ENCODE assay signal across 9 mouse cellular contexts in genomic region chr13:59766786-59767515, GRCm38 (mm10). TPM values are rescaled to one million over a fixed set of nuclear protein-coding genes. Genes with fewer than 3 reads are reported as not detected.
DNase-seq lines count a peak whose midpoint lies in the region; ATAC-seq lines count a peak whose summit lies in the region.
"Had no signal": no experiment of that assay in that cellular context is flagged by ENCODE, and none has a peak within 500 bp of the region (broad histone marks: within the 10 kb centered on the region; RNA-seq: fewer than 3 reads in every experiment).

No protein-coding gene starts in this region.

- peaks cover 37% of the 10 kb centered on the region for H3K36me3 ChIP-seq in forebrain, embryonic 10.5 days (replicated peaks)
- H3K36me3 ChIP-seq in forebrain, embryonic 15.5 days, result peaks cover 5% of the 10 kb centered on the region
- peaks cover 13% of the 10 kb centered on the region for H3K36me3 ChIP-seq in kidney, embryonic 14.5 days (ENCODE audit: control insufficient read depth, insufficient read depth, low read length)
- peaks cover 10% of the 10 kb centered on the region; the same call in 1 of the 2 replicates for H3K36me3 ChIP-seq in lung, embryonic 15.5 days

- H3K4me2 ChIP-seq in forebrain, embryonic 15.5 days (replicated peaks), result no peak overlapping the region
- H3K4me2 ChIP-seq in kidney, embryonic 14.5 days (replicated peaks; ENCODE audit: low read depth, low read length), result peak overlapping the region; percentile 55
- peak overlapping the region; percentile 79 for H3K4me2 ChIP-seq in lung, embryonic 15.5 days

- H3K4me1 ChIP-seq in forebrain, embryonic 10.5 days, result peaks cover 49% of the 10 kb centered on the region
- peaks cover 37% of the 10 kb centered on the region for H3K4me1 ChIP-seq in forebrain, embryonic 15.5 days
- peaks cover 14% of the 10 kb centered on the region for H3K4me1 ChIP-seq in brown adipose tissue, adult 24 weeks (ENCODE audit: control insufficient read depth, insufficient read depth, insufficient read length, low read length)
- peaks cover 37% of the 10 kb centered on the region for H3K4me1 ChIP-seq in kidney, embryonic 14.5 days (ENCODE audit: control insufficient read depth, insufficient read depth, low read length)
- peaks cover 42% of the 10 kb centered on the region for H3K4me1 ChIP-seq in lung, embryonic 15.5 days

- no peaks in the 10 kb centered on the region for H3K9me3 ChIP-seq in forebrain, embryonic 10.5 days
- H3K9me3 ChIP-seq in forebrain, embryonic 15.5 days, result no peaks in the 10 kb centered on the region
- H3K9me3 ChIP-seq in kidney, embryonic 14.5 days (ENCODE audit: control insufficient read depth, low read length), result no peaks in the 10 kb centered on the region
- H3K9me3 ChIP-seq in lung, embryonic 15.5 days, result no peaks in the 10 kb centered on the region

- H3K4me3 ChIP-seq in forebrain, embryonic 10.5 days, result peak overlapping the region; percentile 19
- no peak overlapping the region for H3K4me3 ChIP-seq in forebrain, embryonic 15.5 days
- peak overlapping the region; percentile 30 for H3K4me3 ChIP-seq in brown adipose tissue, adult 24 weeks (ENCODE audit: insufficient read depth, low read depth, low read length)
- peak overlapping the region; percentile 12 for H3K4me3 ChIP-seq in kidney, embryonic 14.5 days (ENCODE audit: low read length)
- peak overlapping the region; percentile 6; the same call in 1 of the 2 replicates for H3K4me3 ChIP-seq in lung, embryonic 15.5 days

- 84% methylated on average over 11 of the region's 11 CpGs for WGBS in forebrain, embryonic 10.5 days
- 84% methylated on average over 11 of the region's 11 CpGs for WGBS in forebrain, embryonic 15.5 days
- 43% methylated on average over 11 of the region's 11 CpGs for WGBS in kidney, embryonic 14.5 days
- 49% methylated on average over 11 of the region's 11 CpGs for WGBS in lung, embryonic 15.5 days

- no peak overlapping the region for H3K27ac ChIP-seq in forebrain, embryonic 10.5 days
- H3K27ac ChIP-seq in forebrain, embryonic 15.5 days (replicated peaks), result no peak overlapping the region
- no peak overlapping the region for H3K27ac ChIP-seq in brown adipose tissue, adult 24 weeks (replicated peaks; ENCODE audit: low read depth, low read length)
- peak overlapping the region; percentile 63 for H3K27ac ChIP-seq in kidney, embryonic 14.5 days (ENCODE audit: low read depth, low read length)
- H3K27ac ChIP-seq in lung, embryonic 15.5 days, result peak overlapping the region; percentile 30

- no peak overlapping the region for H3K9ac ChIP-seq in forebrain, embryonic 15.5 days (replicated peaks)
- peak overlapping the region; percentile 5; the same call in 1 of the 2 replicates for H3K9ac ChIP-seq in kidney, embryonic 14.5 days (ENCODE audit: low read depth, low read length)
- peak overlapping the region; percentile 11; the same call in 1 of the 2 replicates for H3K9ac ChIP-seq in lung, embryonic 15.5 days

- no peak for ATAC-seq in forebrain, embryonic 15.5 days (replicated peaks)
- ATAC-seq in kidney, embryonic 14.5 days (ENCODE audit: low FRiP score, low TSS enrichment), result peak; percentile 11; the same call in 1 of the 2 replicates
- no peak for ATAC-seq in lung, embryonic 15.5 days (ENCODE audit: borderline replicate concordance, extremely low read depth, low FRiP score, low TSS enrichment)

- H3K27me3 ChIP-seq in forebrain, embryonic 10.5 days (ENCODE audit: poor library complexity, severe bottlenecking), result no peaks in the 10 kb centered on the region
- H3K27me3 ChIP-seq in forebrain, embryonic 15.5 days, result no peaks in the 10 kb centered on the region
- no peaks in the 10 kb centered on the region for H3K27me3 ChIP-seq in kidney, embryonic 14.5 days (ENCODE audit: control insufficient read depth, insufficient read depth, low read length)
- H3K27me3 ChIP-seq in lung, embryonic 15.5 days, result no peaks in the 10 kb centered on the region

- DNase-seq in forebrain, embryonic 10.5 days (ENCODE audit: extremely low spot score, low spot score), result no peak
- DNase-seq in right cerebral cortex, postnatal 10 days (ENCODE audit: low spot score in 2 of 2), result no peak
- DNase-seq in layer of hippocampus, adult 11-12 months (ENCODE audit: low spot score), result no peak
- no peak for DNase-seq in retina, embryonic 14.5 days (ENCODE audit: low spot score)

RNA-seq across cellular contexts. Expression of gene Isca1, which starts 2.7 kb away (rescaled TPM):
- 93.3 and 93.8 TPM in 2 replicates for polyA plus RNA-seq in forebrain, embryonic 10.5 days (2016; fragmentation: Nextera tagmentation; extraction: Ambion mirVana)
- polyA plus RNA-seq in forebrain, embryonic 15.5 days (2015; fragmentation: Nextera tagmentation; extraction: Ambion mirVana), result 129 and 146 TPM in 2 replicates
- 286 and 370 TPM in 2 replicates for polyA plus RNA-seq in brown adipose tissue, adult 24 weeks (2012; ENCODE audit: insufficient read depth, insufficient read length, missing spikeins)
- polyA plus RNA-seq in kidney, embryonic 14.5 days (2014; fragmentation: Nextera tagmentation; extraction: Ambion mirVana), result 123 and 134 TPM in 2 replicates
- 123 and 140 TPM in 2 replicates for polyA plus RNA-seq in lung, embryonic 15.5 days (2015; fragmentation: Nextera tagmentation; extraction: Ambion mirVana)

RNA-seq across cellular contexts. Expression of gene Gm49354, which starts 15.1 kb away (rescaled TPM):
- polyA plus RNA-seq in forebrain, embryonic 10.5 days (2016; fragmentation: Nextera tagmentation; extraction: Ambion mirVana), result not detected in 2 replicates
- not detected in 2 replicates for polyA plus RNA-seq in forebrain, embryonic 15.5 days (2015; fragmentation: Nextera tagmentation; extraction: Ambion mirVana)
- polyA plus RNA-seq in brown adipose tissue, adult 24 weeks (2012; ENCODE audit: insufficient read depth, insufficient read length, missing spikeins), result not detected in 2 replicates
- polyA plus RNA-seq in kidney, embryonic 14.5 days (2014; fragmentation: Nextera tagmentation; extraction: Ambion mirVana), result not detected in 2 replicates
- polyA plus RNA-seq in lung, embryonic 15.5 days (2015; fragmentation: Nextera tagmentation; extraction: Ambion mirVana), result not detected in 2 replicates
- polyA plus RNA-seq: cortical plate, adult 2 months had no signal

RNA-seq across cellular contexts. Expression of gene 1700014D04Rik, which starts 20.4 kb away (rescaled TPM):
- not detected in 2 replicates for polyA plus RNA-seq in forebrain, embryonic 10.5 days (2016; fragmentation: Nextera tagmentation; extraction: Ambion mirVana)
- polyA plus RNA-seq in forebrain, embryonic 15.5 days (2015; fragmentation: Nextera tagmentation; extraction: Ambion mirVana), result 0.39 TPM in 1 of 2 replicates, not detected in the other
- not detected in 2 replicates for polyA plus RNA-seq in brown adipose tissue, adult 24 weeks (2012; ENCODE audit: insufficient read depth, insufficient read length, missing spikeins)
- not detected in 2 replicates for polyA plus RNA-seq in kidney, embryonic 14.5 days (2014; fragmentation: Nextera tagmentation; extraction: Ambion mirVana)
- polyA plus RNA-seq in lung, embryonic 15.5 days (2015; fragmentation: Nextera tagmentation; extraction: Ambion mirVana), result not detected in 2 replicates

RNA-seq across cellular contexts. Expression of gene Spata31d1d, which starts 35.4 kb away (rescaled TPM):
- polyA plus RNA-seq in forebrain, embryonic 10.5 days (2016; fragmentation: Nextera tagmentation; extraction: Ambion mirVana), result not detected in 2 replicates
- not detected in 2 replicates for polyA plus RNA-seq in forebrain, embryonic 15.5 days (2015; fragmentation: Nextera tagmentation; extraction: Ambion mirVana)
- polyA plus RNA-seq in brown adipose tissue, adult 24 weeks (2012; ENCODE audit: insufficient read depth, insufficient read length, missing spikeins), result not detected in 2 replicates
- polyA plus RNA-seq in kidney, embryonic 14.5 days (2014; fragmentation: Nextera tagmentation; extraction: Ambion mirVana), result not detected in 2 replicates
- not detected in 2 replicates for polyA plus RNA-seq in lung, embryonic 15.5 days (2015; fragmentation: Nextera tagmentation; extraction: Ambion mirVana)

RNA-seq across cellular contexts. Expression of gene Spata31d1b, which starts 54.9 kb away (rescaled TPM):
- 0.04 TPM in 1 of 2 replicates, not detected in the other for polyA plus RNA-seq in forebrain, embryonic 10.5 days (2016; fragmentation: Nextera tagmentation; extraction: Ambion mirVana)
- polyA plus RNA-seq in forebrain, embryonic 15.5 days (2015; fragmentation: Nextera tagmentation; extraction: Ambion mirVana), result not detected in 2 replicates
- not detected in 2 replicates for polyA plus RNA-seq in brown adipose tissue, adult 24 weeks (2012; ENCODE audit: insufficient read depth, insufficient read length, missing spikeins)
- not detected in 2 replicates for polyA plus RNA-seq in kidney, embryonic 14.5 days (2014; fragmentation: Nextera tagmentation; extraction: Ambion mirVana)
- polyA plus RNA-seq in lung, embryonic 15.5 days (2015; fragmentation: Nextera tagmentation; extraction: Ambion mirVana), result not detected in 2 replicates

Comparison
In these comparisons a context has a peak if more than half of its experiments do, and no peak if none do; other contexts are left out.
1. H3K27ac ChIP-seq: peak in kidney, embryonic 14.5 days (single experiment) and lung, embryonic 15.5 days (single experiment); none in forebrain, embryonic 10.5 days (single experiment), forebrain, embryonic 15.5 days (single experiment) and brown adipose tissue, adult 24 weeks (single experiment).